Mouse (Mus musculus) heart, embryonic 13.5 days (tissue): Measurements from ENCODE around the gene Olfr1416. TPM values are rescaled to one million over a fixed set of nuclear protein-coding genes. Genes with fewer than 3 reads are reported as not detected.

Experiments used
- ATAC-seq: fragments of 200-750 bp; cut with Nextera tagmentation; 2 replicates; pipeline ENCODE4 v1.8.0; 2017; ENCODE audit warnings: moderate TSS enrichment; ENCODE audit not compliant: insufficient number of reproducible peaks, low FRiP score, low TSS enrichment; ENCODE audit errors: extremely low read depth
- H3K27ac ChIP-seq: fragments of 300-500 bp; sonication (generic); replicated peaks from 2 replicates; pipeline ENCODE4 v1.5.1; 2015; ENCODE audit warnings: moderate library complexity, mild to moderate bottlenecking, inconsistent platforms
- H3K27me3 ChIP-seq: fragments of 300-500 bp; sonication (generic); replicated peaks from 2 replicates; pipeline ENCODE4 v1.6.1; 2015; ENCODE audit warnings: mild to moderate bottlenecking, inconsistent platforms
- H3K36me3 ChIP-seq: fragments of 300-500 bp; sonication (generic); 2 replicates; pipeline ENCODE4 v1.6.1; 2015; ENCODE audit warnings: mild to moderate bottlenecking, inconsistent platforms
- H3K4me1 ChIP-seq: fragments of 300-500 bp; sonication (generic); 2 replicates; pipeline ENCODE4 v1.6.1; 2015; ENCODE audit warnings: inconsistent platforms
- H3K4me2 ChIP-seq: fragments of 300-500 bp; sonication (generic); 2 replicates; pipeline ENCODE4 v1.6.1; 2015; ENCODE audit warnings: inconsistent platforms, mild to moderate bottlenecking, moderate library complexity
- H3K4me3 ChIP-seq: fragments of 300-500 bp; sonication (generic); 2 replicates; pipeline ENCODE4 v1.5.1; 2015; ENCODE audit warnings: moderate library complexity, mild to moderate bottlenecking, inconsistent platforms
- H3K9ac ChIP-seq: fragments of 300-500 bp; sonication (generic); 2 replicates; pipeline ENCODE4 v1.6.1; 2015; ENCODE audit warnings: inconsistent platforms, mild to moderate bottlenecking, moderate library complexity
- H3K9me3 ChIP-seq: fragments of 300-500 bp; sonication (generic); 2 replicates; pipeline ENCODE4 v1.6.1; 2016; ENCODE audit warnings: inconsistent platforms
- whole genome bisulfite sequencing: fragments of 180-500 bp; shearing (Covaris S2); methylation state at CpG from one replicate; pipeline ENCODE4 v1.1.7; 2015; ENCODE audit warnings: mixed read lengths; 5-methylcytosine and 5-hydroxymethylcytosine counted together
- microRNA-seq: library from miRNA; unstranded; fragments of <30 nt; microRNA quantifications from one replicate; pipeline ENCODE4, GENCODE M21; 2016
- polyA plus RNA-seq: library from polyadenylated mRNA; unstranded; fragments of >200 nt; fragmentation: Nextera tagmentation; extraction: Ambion mirVana; gene quantifications from 2 replicates; pipeline ENCODE4 v1.2.1, GENCODE M21; 2015

The Olfr1416 gene
- polyA plus RNA-seq, 1 experiment from 2014 or later = not detected

GRCm38 (mm10) chr1:92431420-92431819 lies 53.5 kb downstream of the Olfr1416 start:
- WGBS = 63% methylated on average over 3 of the region's 3 CpGs
- Histone ChIP-seq H3K4me2 (no peak overlapping the region), H3K9me3 (no peaks in the 10 kb centered on the region), H3K27me3 (peaks cover 5% of the 10 kb centered on the region; the same call in 1 of the 2 replicates), H3K4me3 (no peak overlapping the region), H3K9ac (no peak overlapping the region), H3K27ac (no peak overlapping the region), H3K4me1 (peaks cover 1% of the 10 kb centered on the region; the same call in 1 of the 2 replicates), H3K36me3 (no peaks in the 10 kb centered on the region)
- no peak for ATAC-seq

DNA sequence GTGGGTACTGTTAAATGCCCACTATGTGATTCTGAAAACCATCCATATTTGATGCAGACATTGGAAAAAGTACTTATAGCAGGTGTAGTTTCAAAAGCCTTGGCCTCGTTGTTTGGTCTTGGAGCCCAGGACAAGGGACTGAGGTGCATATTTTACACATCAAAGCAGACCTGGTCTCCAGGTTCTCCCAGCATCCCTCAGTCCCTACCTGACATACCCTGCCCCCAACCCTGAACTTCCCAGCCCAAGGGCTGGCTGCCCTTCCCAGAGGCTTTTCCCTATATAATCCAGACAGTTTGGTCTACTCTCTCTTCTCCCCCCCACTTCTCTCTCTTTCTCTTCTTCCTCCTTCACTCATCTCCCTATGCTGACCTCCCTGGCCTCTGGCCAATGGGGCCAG lies 53.9 kb downstream of the Olfr1416 start:
- H3K4me2 ChIP-seq = no peak overlapping the region
- ATAC-seq = no peak
- 88% methylated on average over 1 of the region's 1 CpGs for WGBS
- H3K9ac ChIP-seq = no peak overlapping the region
- peaks cover 5% of the 10 kb centered on the region; the same call in 1 of the 2 replicates for H3K27me3 ChIP-seq
- no peaks in the 10 kb centered on the region for H3K9me3 ChIP-seq
- H3K4me1 ChIP-seq = no peaks in the 10 kb centered on the region
- H3K36me3 ChIP-seq = no peaks in the 10 kb centered on the region
- no peak overlapping the region for H3K27ac ChIP-seq
- H3K4me3 ChIP-seq = no peak overlapping the region

Small RNA genes lying within 50 kb of the gene (microRNA-seq; reads per million reads assigned to microRNA genes)
- gene Mir6900 = 6.1 reads per million, percentile 22 among the genes with 10 or more reads in this experiment

Other genes with a start within 250 kb of the Olfr1416 start
- 458 and 534 TPM in 2 replicates for gene Ndufa10, start 11.3 kb downstream of the Olfr1416 start, polyA plus RNA-seq
- not detected in 2 replicates for gene Olfr1415, start 11.0 kb upstream of the Olfr1416 start, polyA plus RNA-seq
- not detected in 2 replicates for gene Olfr1414, start 33.5 kb upstream of the Olfr1416 start, polyA plus RNA-seq
- gene Olfr1413, start 86.2 kb upstream of the Olfr1416 start, polyA plus RNA-seq = not detected in 2 replicates
- not detected in 2 replicates for gene Olfr1412, start 100.7 kb upstream of the Olfr1416 start, polyA plus RNA-seq
- not detected in 2 replicates for gene Olfr1411, start 109.3 kb upstream of the Olfr1416 start, polyA plus RNA-seq
- gene Olfr1410, start 120.7 kb upstream of the Olfr1416 start, polyA plus RNA-seq = not detected in 2 replicates
- not detected in 2 replicates for gene Olfr12, start 132.7 kb upstream of the Olfr1416 start, polyA plus RNA-seq
- gene Cops9, start 156.9 kb upstream of the Olfr1416 start, polyA plus RNA-seq = 403 and 485 TPM in 2 replicates
- not detected in 2 replicates for gene Otos, start 163.7 kb upstream of the Olfr1416 start, polyA plus RNA-seq